Mouse (Mus musculus): ENCODE measurements at regions not wholly inside any gene's neighbourhood (a gene's known extent, or its start where the extent isn't known, plus 50 kb on each side); places are given as distances from the start of the nearest gene placed in this dataset.

DNA sequence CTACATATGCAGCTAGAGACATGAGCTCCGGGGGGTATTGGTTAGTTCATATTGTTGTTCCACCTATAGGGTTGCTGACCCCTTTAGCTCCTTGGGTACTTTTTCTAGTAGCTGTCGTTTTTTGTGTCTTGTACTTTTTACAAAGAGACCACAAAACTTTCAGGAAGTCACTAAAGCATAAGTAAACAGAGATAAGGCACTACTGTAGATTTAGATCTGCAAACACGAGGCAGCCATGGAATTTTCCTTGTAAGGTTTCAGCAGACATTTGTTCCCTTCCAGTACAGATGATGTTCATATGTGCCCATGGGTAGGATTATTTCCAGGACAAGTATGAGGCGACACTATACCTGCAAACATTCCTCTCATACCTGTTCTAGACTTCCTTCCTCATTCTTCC, 439.6 kb upstream of the Acvr2a start:
- no peak overlapping the region for H3K9ac ChIP-seq (replicated peaks)
- DNase-seq (no peak), ATAC-seq (no peak)
- H3K27me3 ChIP-seq (ENCODE audit: insufficient read depth, low read length): no peaks in the 10 kb centered on the region
- H3K36me3 ChIP-seq (replicated peaks; ENCODE audit: insufficient read depth, low read length): no peaks in the 10 kb centered on the region
- TF ChIP-seq CTCF (IDR thresholded peaks at IDR 0.05; ENCODE audit: low read depth): no peak
- no peak for TF ChIP-seq EP300 (IDR thresholded peaks at IDR 0.05; ENCODE audit: low read depth)
- H3K9me3 ChIP-seq (ENCODE audit: low read length): no peaks in the 10 kb centered on the region
- no peak overlapping the region for H3K4me3 ChIP-seq (ENCODE audit: low read depth, low read length)
- WGBS (ENCODE audit: insufficient replicate concordance): 40% methylated on average over 4 of the region's 4 CpGs
- H3K4me1 ChIP-seq (ENCODE audit: insufficient read depth): no peaks in the 10 kb centered on the region
- H3K4me2 ChIP-seq (ENCODE audit: low read depth, low read length): no peak overlapping the region
- no peak overlapping the region for H3K27ac ChIP-seq (ENCODE audit: low read depth)

DNA sequence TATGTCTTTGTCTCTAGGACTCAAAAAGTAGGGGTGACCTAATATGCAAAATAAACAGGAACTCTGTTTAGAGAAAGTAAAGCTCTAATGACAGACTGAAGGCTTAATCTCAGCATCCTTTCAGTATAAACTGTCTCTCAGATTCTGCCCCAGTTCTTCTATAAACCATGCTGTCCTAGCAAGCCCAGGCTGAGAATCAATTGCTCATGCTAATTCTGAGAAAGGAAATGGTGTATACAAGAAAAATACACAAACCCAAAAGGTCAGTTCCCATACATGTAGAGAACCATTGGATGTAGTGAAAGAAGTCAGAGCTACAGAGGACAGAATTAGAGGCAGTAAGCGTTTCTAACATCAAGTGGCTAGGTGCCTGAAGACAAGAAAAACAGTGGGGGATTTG, 435.7 kb upstream of the Acvr2a start:
- no peaks in the 10 kb centered on the region; the same call in 1 of the 2 replicates for H3K4me1 ChIP-seq (ENCODE audit: insufficient read depth)

DNA sequence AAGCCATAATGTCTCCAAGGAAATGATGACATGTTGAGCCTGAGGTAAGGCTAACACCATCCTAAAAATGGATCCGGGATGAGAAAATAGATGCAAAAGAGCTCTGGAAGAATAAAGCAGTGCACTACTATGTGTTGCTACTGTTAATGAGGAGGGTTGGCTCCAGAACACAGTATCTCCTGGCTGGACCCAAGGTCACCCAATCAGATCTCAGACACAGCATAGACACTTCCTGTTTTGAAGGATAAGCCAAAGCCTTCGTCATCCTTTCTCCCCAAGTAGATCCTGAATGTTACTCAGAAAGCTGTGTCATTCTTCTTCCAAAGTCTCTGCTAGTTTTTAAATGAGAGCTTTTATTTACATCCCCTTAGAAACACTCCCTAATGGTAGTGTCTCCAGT, 435.2 kb upstream of the Acvr2a start:
- H3K9ac ChIP-seq (replicated peaks): no peak overlapping the region
- H3K36me3 ChIP-seq (replicated peaks; ENCODE audit: insufficient read depth, low read length): no peaks in the 10 kb centered on the region
- no peak overlapping the region for H3K4me2 ChIP-seq (ENCODE audit: low read depth, low read length)
- no peak for ATAC-seq
- no peaks in the 10 kb centered on the region for H3K27me3 ChIP-seq (ENCODE audit: insufficient read depth, low read length)
- H3K27ac ChIP-seq (ENCODE audit: low read depth): no peak overlapping the region
- no peaks in the 10 kb centered on the region; the same call in 1 of the 2 replicates for H3K4me1 ChIP-seq (ENCODE audit: insufficient read depth)
- DNase-seq: no peak
- no peaks in the 10 kb centered on the region for H3K9me3 ChIP-seq (ENCODE audit: low read length)
- H3K4me3 ChIP-seq (ENCODE audit: low read depth, low read length): no peak overlapping the region
- WGBS (ENCODE audit: insufficient replicate concordance): 47% methylated on average over 2 of the region's 2 CpGs
- TF ChIP-seq CTCF (IDR thresholded peaks at IDR 0.05; ENCODE audit: low read depth) (no peak), EP300 (IDR thresholded peaks at IDR 0.05; ENCODE audit: low read depth) (no peak)

More for the DNA sequence above, 435.7 kb upstream of the Acvr2a start:
- DNase-seq: no peak
- H3K27ac ChIP-seq (ENCODE audit: low read depth): no peak overlapping the region
- 79% methylated on average over 1 of the region's 1 CpGs for WGBS (ENCODE audit: insufficient replicate concordance)
- no peak for ATAC-seq
- no peaks in the 10 kb centered on the region for H3K9me3 ChIP-seq (ENCODE audit: low read length)
- H3K4me2 ChIP-seq (ENCODE audit: low read depth, low read length): no peak overlapping the region
- no peak for TF ChIP-seq CTCF (IDR thresholded peaks at IDR 0.05; ENCODE audit: low read depth)
- TF ChIP-seq EP300 (IDR thresholded peaks at IDR 0.05; ENCODE audit: low read depth): no peak
- H3K4me3 ChIP-seq (ENCODE audit: low read depth, low read length): no peak overlapping the region
- H3K36me3 ChIP-seq (replicated peaks; ENCODE audit: insufficient read depth, low read length): no peaks in the 10 kb centered on the region
- H3K27me3 ChIP-seq (ENCODE audit: insufficient read depth, low read length): no peaks in the 10 kb centered on the region
- no peak overlapping the region for H3K9ac ChIP-seq (replicated peaks)

DNA sequence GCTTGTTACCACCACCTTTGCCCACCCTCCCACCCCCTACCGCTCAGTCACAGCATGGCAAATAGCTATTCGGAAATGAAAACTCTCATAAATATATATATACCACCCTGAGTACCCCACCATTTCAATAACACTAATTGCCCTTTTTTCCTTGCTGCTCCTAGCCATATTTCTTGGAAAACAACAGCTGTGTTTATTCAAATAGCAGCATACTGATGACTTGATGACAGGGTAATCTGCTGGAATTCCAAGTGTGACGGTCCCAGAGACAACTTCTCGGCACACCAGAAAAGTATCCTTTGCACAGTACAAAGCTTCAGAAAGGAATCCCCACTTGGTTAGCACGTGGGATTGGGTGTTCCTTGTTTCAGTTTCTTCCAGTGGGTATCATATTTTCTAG, 433.8 kb upstream of the Acvr2a start:
- Histone ChIP-seq H3K9ac (replicated peaks) (no peak overlapping the region), H3K27me3 (ENCODE audit: insufficient read depth, low read length) (no peaks in the 10 kb centered on the region), H3K27ac (ENCODE audit: low read depth) (no peak overlapping the region), H3K9me3 (ENCODE audit: low read length) (no peaks in the 10 kb centered on the region), H3K36me3 (replicated peaks; ENCODE audit: insufficient read depth, low read length) (no peaks in the 10 kb centered on the region), H3K4me3 (ENCODE audit: low read depth, low read length) (no peak overlapping the region), H3K4me1 (ENCODE audit: insufficient read depth) (no peaks in the 10 kb centered on the region; the same call in 1 of the 2 replicates), H3K4me2 (ENCODE audit: low read depth, low read length) (no peak overlapping the region)
- TF ChIP-seq CTCF (IDR thresholded peaks at IDR 0.05; ENCODE audit: low read depth): no peak
- TF ChIP-seq EP300 (IDR thresholded peaks at IDR 0.05; ENCODE audit: low read depth): no peak
- WGBS (ENCODE audit: insufficient replicate concordance): 80% methylated on average over 5 of the region's 5 CpGs
- no peak for DNase-seq
- no peak for ATAC-seq

DNA sequence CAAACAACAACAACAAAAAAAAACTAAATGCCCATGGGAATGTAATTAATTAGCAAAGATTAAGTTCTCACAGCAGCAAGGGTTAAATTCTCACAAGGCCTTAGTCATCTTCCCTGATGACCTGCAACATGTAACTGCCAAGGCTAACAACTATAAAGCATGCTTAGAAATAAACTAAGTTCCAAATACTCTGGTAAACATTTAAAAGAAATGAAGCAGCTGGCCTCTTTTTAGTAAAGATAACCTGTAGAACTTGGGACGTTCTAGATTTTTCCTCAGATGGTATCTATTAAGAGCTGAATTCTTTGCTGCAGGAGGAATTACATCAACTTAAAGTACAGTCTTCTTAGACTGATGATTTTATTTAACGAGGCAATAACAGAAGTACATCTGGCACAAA, 433.1 kb upstream of the Acvr2a start:
- TF ChIP-seq EP300 (IDR thresholded peaks at IDR 0.05; ENCODE audit: low read depth): no peak
- no peak for TF ChIP-seq CTCF (IDR thresholded peaks at IDR 0.05; ENCODE audit: low read depth)
- 64% methylated on average over 2 of the region's 2 CpGs for WGBS (ENCODE audit: insufficient replicate concordance)
- Histone ChIP-seq H3K27ac (ENCODE audit: low read depth) (no peak overlapping the region), H3K36me3 (replicated peaks; ENCODE audit: insufficient read depth, low read length) (no peaks in the 10 kb centered on the region), H3K4me3 (ENCODE audit: low read depth, low read length) (no peak overlapping the region), H3K4me2 (ENCODE audit: low read depth, low read length) (no peak overlapping the region), H3K9ac (replicated peaks) (no peak overlapping the region), H3K27me3 (ENCODE audit: insufficient read depth, low read length) (no peaks in the 10 kb centered on the region), H3K9me3 (ENCODE audit: low read length) (no peaks in the 10 kb centered on the region), H3K4me1 (ENCODE audit: insufficient read depth) (no peaks in the 10 kb centered on the region; the same call in 1 of the 2 replicates)
- DNase-seq: no peak
- no peak for ATAC-seq

DNA sequence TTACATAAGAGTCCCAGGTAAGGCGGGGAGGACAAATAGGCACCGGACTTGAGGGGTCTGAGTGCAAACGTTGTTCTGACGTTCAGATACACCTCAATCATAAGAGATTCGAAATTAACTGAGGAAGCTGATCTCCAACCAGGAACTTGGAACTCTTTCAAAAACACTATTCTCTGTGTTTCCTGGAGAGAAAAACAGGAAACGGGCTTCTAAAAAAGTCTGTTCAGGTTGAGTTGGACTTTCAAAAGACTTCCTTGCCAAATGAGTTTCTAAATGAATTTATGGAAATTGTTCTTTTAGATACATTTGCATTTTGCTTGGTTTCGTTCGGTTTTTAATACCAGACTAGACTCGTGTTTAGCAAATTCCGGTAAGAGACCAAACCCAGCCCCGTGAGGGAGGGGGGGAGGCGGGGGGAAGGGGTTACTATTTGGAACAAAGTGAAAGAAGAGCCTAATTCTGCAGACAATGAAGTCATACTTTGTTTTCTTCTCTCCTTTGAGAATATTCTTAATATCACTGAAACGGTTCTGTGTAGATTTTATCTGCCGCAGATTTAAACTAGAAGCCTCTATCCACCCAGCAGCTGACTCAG, 432.3 kb upstream of the Acvr2a start:
- ATAC-seq (no peak), DNase-seq (no peak)
- Histone ChIP-seq H3K36me3 (replicated peaks; ENCODE audit: insufficient read depth, low read length) (no peaks in the 10 kb centered on the region), H3K4me1 (ENCODE audit: insufficient read depth) (no peaks in the 10 kb centered on the region; the same call in 1 of the 2 replicates), H3K27me3 (ENCODE audit: insufficient read depth, low read length) (no peaks in the 10 kb centered on the region), H3K27ac (ENCODE audit: low read depth) (no peak overlapping the region), H3K4me3 (ENCODE audit: low read depth, low read length) (no peak overlapping the region), H3K9me3 (ENCODE audit: low read length) (no peaks in the 10 kb centered on the region), H3K4me2 (ENCODE audit: low read depth, low read length) (0 out of 2 replicates have a peak overlapping the region, but pooled peaks have one; percentile 28), H3K9ac (replicated peaks) (no peak overlapping the region)
- 53% methylated on average over 14 of the region's 14 CpGs for WGBS (ENCODE audit: insufficient replicate concordance)
- TF ChIP-seq EP300 (IDR thresholded peaks at IDR 0.05; ENCODE audit: low read depth): no peak
- TF ChIP-seq CTCF (IDR thresholded peaks at IDR 0.05; ENCODE audit: low read depth): no peak

Measured in liver, postnatal 0 days (tissue).